8 mouse cellular contexts compared by ENCODE assay signal in the genomic region with DNA sequence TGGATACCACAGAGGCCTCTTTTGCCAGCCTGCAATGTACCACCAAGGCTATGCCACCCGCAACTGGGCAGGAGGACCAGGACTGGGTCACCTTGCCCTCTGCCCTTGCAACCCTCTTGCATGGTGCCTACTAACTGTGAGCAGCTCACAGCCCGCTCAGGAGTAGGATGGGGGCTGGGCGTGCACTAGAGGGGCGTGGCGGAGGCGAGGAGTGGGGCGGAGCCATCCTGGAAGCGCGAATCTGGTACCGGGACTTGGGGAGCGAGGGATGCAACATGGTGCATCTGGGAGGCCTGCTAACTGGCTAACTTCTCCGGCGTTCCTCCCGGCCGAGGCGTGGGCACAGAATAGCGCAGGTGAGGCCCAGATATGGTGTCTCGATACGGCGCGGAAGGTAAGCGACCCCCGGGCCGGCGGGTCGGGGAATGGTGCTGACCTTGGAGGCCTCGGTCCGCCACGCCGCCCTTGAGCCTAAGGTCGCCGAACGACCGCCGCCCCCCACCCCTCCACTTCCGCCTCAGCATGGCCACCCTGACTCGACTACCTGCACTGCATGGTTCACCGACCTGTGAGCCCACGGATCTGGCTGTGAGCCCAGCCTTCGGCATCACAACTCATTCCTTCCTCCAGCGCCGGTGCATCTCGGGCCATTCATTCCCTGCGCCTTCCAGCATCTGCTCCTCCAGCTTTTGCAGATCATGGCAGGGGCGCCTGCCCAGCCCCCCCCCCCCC. TPM values are rescaled to one million over a fixed set of nuclear protein-coding genes. Genes with fewer than 3 reads are reported as not detected.
A peak's percentile ranks its signal among the peaks of the same experiment; 100 is the strongest.
DNase-seq lines count a peak whose midpoint lies in the region; ATAC-seq and TF ChIP-seq lines count a peak whose summit lies in the region.

No protein-coding gene starts in this region.

- H3K27ac ChIP-seq in embryonic fibroblast, embryonic 13.5 days (ENCODE audit: insufficient read depth, low read length), result no peak overlapping the region
- H3K27ac ChIP-seq in liver, embryonic 15.5 days (replicated peaks), result no peak overlapping the region
- H3K27ac ChIP-seq in neural tube, embryonic 13.5 days (replicated peaks), result no peak overlapping the region
- no peak overlapping the region for H3K27ac ChIP-seq in testis, adult 2 months (ENCODE audit: control insufficient read depth, insufficient read depth, low read depth, low read length)

- no peak for TF ChIP-seq CTCF in embryonic fibroblast, embryonic 13.5 days (IDR thresholded peaks at IDR 0.05; ENCODE audit: borderline replicate concordance, insufficient read depth, low read length)
- TF ChIP-seq CTCF in testis, adult 2 months (IDR thresholded peaks at IDR 0.05; ENCODE audit: control insufficient read depth, insufficient read depth, insufficient replicate concordance, low read depth, low read length), result no peak

- no peaks in the 10 kb centered on the region; the same call in 1 of the 2 replicates for H3K27me3 ChIP-seq in liver, embryonic 15.5 days
- no peaks in the 10 kb centered on the region for H3K27me3 ChIP-seq in neural tube, embryonic 13.5 days
- 0 out of 2 replicates have a peak, but pooled peaks cover 2% of the 10 kb centered on the region for H3K27me3 ChIP-seq in testis, adult 2 months (ENCODE audit: control insufficient read depth, insufficient read depth, low read length)

- DNase-seq in CD4-positive, CD25-positive, alpha-beta regulatory T cell, adult 2 months (ENCODE audit: low read depth, low spot score), result peak; percentile 80
- peak; percentile 89 for DNase-seq in brain, adult 2 months (ENCODE audit: low read depth, low spot score)
- peak; percentile 48 to 57 for DNase-seq in heart, postnatal 10 days
- DNase-seq in large intestine, adult 2 months (ENCODE audit: low read depth, low spot score), result peak; percentile 38

- H3K36me3 ChIP-seq in liver, embryonic 15.5 days (replicated peaks), result no peaks in the 10 kb centered on the region
- H3K36me3 ChIP-seq in neural tube, embryonic 13.5 days, result no peaks in the 10 kb centered on the region
- no peaks in the 10 kb centered on the region for H3K36me3 ChIP-seq in testis, adult 2 months (ENCODE audit: control insufficient read depth, insufficient read depth, low read length)

- intact Hi-C loops in heart, postnatal 10 days (cut with DNase I), result no loop called here

- peak overlapping the region; percentile 47 for H3K4me3 ChIP-seq in embryonic fibroblast, embryonic 13.5 days (ENCODE audit: insufficient read depth, low read length)
- H3K4me3 ChIP-seq in liver, embryonic 15.5 days (replicated peaks), result peak overlapping the region; percentile 56
- H3K4me3 ChIP-seq in neural tube, embryonic 13.5 days, result peak overlapping the region; percentile 61
- H3K4me3 ChIP-seq in testis, adult 2 months (ENCODE audit: control insufficient read depth, low read depth, low read length), result peak overlapping the region; percentile 86

- H3K4me2 ChIP-seq in liver, embryonic 15.5 days, result peak overlapping the region; percentile 80
- peak overlapping the region; percentile 90 for H3K4me2 ChIP-seq in neural tube, embryonic 13.5 days

- no peaks in the 10 kb centered on the region for H3K9me3 ChIP-seq in liver, embryonic 15.5 days (replicated peaks)
- no peaks in the 10 kb centered on the region for H3K9me3 ChIP-seq in neural tube, embryonic 13.5 days

- peak; percentile 78 for ATAC-seq in liver, embryonic 15.5 days (ENCODE audit: insufficient read depth)
- peak; percentile 100 for ATAC-seq in neural tube, embryonic 13.5 days (ENCODE audit: low read depth)

- H3K4me1 ChIP-seq in embryonic fibroblast, embryonic 13.5 days (ENCODE audit: control insufficient read depth, insufficient read depth, low read length), result no peaks in the 10 kb centered on the region
- H3K4me1 ChIP-seq in liver, embryonic 15.5 days (replicated peaks), result peaks cover 8% of the 10 kb centered on the region
- peaks cover 10% of the 10 kb centered on the region for H3K4me1 ChIP-seq in neural tube, embryonic 13.5 days (replicated peaks)
- peaks cover 6% of the 10 kb centered on the region for H3K4me1 ChIP-seq in testis, adult 2 months (ENCODE audit: control insufficient read depth, insufficient read depth, low read length)

- TF ChIP-seq POLR2A in embryonic fibroblast, embryonic 13.5 days (IDR thresholded peaks at IDR 0.05; ENCODE audit: low read depth, low read length), result 0 out of 2 replicates have a peak, but pooled peaks have one; percentile 30
- TF ChIP-seq POLR2A in testis, adult 2 months (IDR thresholded peaks at IDR 0.05; ENCODE audit: control insufficient read depth, low read depth, low read length), result peak; percentile 22; the same call in 1 of the 2 replicates

- under 1% methylated on average over 44 of the region's 45 CpGs for WGBS in large intestine, adult 2 months
- 3% methylated on average over 45 of the region's 45 CpGs for WGBS in liver, embryonic 15.5 days (ENCODE audit: insufficient replicate concordance)
- WGBS in neural tube, embryonic 13.5 days, result 2% methylated on average over 42 of the region's 45 CpGs

- H3K9ac ChIP-seq in liver, embryonic 15.5 days, result no peak overlapping the region
- peak overlapping the region; percentile 73 for H3K9ac ChIP-seq in neural tube, embryonic 13.5 days

RNA-seq across cellular contexts. Expression of a gene that starts 59.7 kb away (rescaled TPM):
- polyA plus RNA-seq in embryonic fibroblast, embryonic 13.5 days (2011; ENCODE audit: insufficient read length, low read depth, missing spikeins), result 867 and 944 TPM in 2 replicates
- 100 to 1,000 TPM; 298 to 299 TPM for total RNA-seq in heart, postnatal 10 days (2021)
- polyA plus RNA-seq in large intestine, adult 2 months (2012; rRNA removed), result 171 and 217 TPM in 2 replicates
- polyA plus RNA-seq in liver, embryonic 15.5 days (2015; fragmentation: Nextera tagmentation; extraction: Ambion mirVana), result 147 and 156 TPM in 2 replicates
- 450 and 461 TPM in 2 replicates for polyA plus RNA-seq in neural tube, embryonic 13.5 days (2015; fragmentation: Nextera tagmentation; extraction: Ambion mirVana)
- polyA plus RNA-seq in testis, adult 2 months (2012; rRNA removed), result 214 TPM in 2 replicates

Comparison
In these comparisons a context has a peak if more than half of its experiments do, and no peak if none do; other contexts are left out.
1. DNase-seq: peak in every context shown above with its lines; median percentile 89 in brain, adult 2 months; 80 in CD4-positive, CD25-positive, alpha-beta regulatory T cell, adult 2 months; 52 in heart, postnatal 10 days; 38 in large intestine, adult 2 months.